Mouse (Mus musculus): ENCODE measurements at regions not wholly inside any gene's neighbourhood (a gene's known extent, or its start where the extent isn't known, plus 50 kb on each side); places are given as distances from the start of the nearest gene placed in this dataset.

DNA sequence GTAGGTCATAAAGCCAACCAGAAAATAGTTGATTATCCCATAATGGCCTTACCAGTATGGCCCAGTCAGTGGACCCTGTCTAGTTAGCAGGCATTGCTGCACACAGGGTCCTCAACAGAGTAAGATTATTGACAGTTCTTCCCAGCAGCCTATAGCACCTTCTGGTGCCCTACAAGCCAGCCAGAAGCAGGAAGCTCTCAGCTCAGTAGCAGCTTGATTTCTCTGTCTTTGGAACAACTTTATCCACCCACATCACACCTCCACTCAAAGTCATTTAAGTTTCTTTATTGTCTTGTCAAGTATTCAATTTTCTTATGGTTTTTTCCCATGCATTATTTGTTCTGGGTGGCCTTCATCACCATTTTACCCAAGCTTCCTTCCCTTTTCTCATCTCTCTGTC, 108.8 kb upstream of the Adra1d start:
- TF ChIP-seq FLI1 (IDR thresholded peaks at IDR 0.05; ENCODE audit: low read length): no peak
- TF ChIP-seq GATA1 (IDR thresholded peaks at IDR 0.05; ENCODE audit: borderline replicate concordance, low read length): no peak

All from megakaryocyte, embryonic 14.5 days (primary cell).